Mouse (Mus musculus) layer of hippocampus, adult 18-20 months (tissue): ENCODE measurements around the gene Ribc2. TPM values are rescaled to one million over a fixed set of nuclear protein-coding genes. Genes with fewer than 3 reads are reported as not detected.

Experiments
- DNase-seq, 2 experiments: peaks; one replicate each; pipeline ENCODE4 v3.0.0; 2022; ENCODE audit warnings: low spot score in 2 of 2
- total RNA-seq, 2 experiments: library from RNA; stranded (reverse); gene quantifications; 2 replicates each; pipeline ENCODE4 v1.2.3; 2021

The Ribc2 gene
- total RNA-seq, 2 experiments from 2014 or later = 0.30 TPM

DNA sequence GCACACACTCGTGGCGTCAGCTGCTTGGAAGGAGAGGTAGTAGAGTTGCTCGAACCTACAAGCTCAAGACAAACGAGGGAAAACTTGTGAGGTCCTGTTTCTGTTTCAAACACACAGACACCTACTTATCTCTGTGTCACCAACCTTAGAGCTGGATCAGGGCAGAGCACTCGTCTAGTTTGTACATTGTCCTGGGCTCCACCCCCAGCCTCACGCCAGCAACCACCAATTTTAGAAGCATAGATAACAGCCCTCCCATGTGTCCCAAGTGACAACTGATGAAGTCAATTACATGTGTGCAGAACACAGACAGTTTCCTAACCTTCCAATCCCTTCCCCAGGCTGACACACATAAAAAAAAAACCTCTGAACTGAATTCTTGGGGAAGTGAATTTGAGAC is 46.3 kb downstream of the Ribc2 start:
- DNase-seq = no peak

DNA sequence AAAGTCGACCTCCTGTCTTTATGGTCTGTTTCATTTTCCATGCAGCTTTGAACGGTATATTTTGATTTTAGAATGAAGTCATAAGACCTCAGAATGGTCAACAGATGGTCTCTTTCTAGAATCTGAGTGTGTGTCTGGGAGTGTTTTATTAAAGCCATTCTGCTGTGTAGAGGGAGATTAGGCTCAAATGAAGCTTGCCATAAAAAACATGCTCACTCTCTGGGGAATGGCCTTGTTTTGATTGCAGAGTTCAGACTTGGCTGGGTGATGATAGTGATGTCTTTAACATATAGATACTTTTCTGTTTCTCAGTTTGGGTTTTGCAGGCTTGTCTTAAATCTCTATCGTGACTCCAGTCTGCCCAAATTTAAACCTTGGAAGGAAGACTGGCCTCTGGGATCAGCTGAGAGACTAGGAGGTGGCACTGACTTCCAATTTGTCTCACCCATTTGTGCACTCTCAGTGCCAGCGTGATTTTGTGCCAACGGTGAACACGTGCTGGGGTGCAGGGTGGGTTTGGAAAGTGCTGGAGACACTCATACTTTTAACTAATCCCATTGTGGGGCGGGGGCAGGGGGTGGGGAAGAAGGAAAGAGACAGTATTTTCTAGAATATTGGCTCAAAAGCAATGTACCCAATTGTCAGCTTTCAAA is 47.8 kb downstream of the Ribc2 start:
- no peak for DNase-seq

DNA sequence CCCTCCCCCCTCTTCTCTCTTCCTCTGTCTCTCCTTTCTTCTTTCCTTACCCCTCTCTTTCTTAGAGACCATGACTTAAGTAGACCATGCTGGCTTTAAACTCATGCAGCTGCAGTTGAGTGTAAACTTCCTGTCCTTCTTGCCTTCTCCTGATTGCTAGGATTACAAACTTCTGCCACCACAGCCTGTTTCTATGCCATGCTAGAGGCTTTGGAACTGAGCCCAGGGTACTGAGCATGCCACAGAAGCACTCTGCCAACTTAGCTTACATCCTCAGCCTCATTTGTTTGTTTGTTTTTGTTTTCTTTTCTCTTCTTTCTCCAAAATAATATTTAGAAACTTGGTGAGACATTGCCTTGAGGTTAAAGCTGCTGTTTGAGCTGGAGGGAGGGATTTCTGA is 48.5 kb downstream of the Ribc2 start:
- DNase-seq = no peak

DNA sequence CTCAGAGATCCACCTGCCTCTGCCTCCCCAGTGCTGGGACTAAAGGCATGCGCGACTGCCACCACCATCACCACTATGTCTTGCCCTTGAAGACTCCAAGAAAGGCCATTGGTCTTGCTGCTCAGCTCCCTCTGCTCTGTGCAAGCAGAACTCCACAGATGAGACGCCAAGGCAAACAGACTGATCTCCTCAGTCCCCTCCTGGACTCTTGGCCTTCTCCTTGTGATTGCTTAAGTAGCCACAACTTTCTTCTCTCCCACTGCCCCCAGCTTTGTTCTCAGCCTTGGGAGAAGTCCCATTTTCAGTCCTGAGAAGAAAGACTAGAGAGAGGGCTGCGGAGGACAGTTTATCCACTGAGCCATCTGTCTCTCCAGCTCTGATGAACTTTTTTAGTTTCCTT is 50.2 kb downstream of the Ribc2 start:
- DNase-seq = no peak

DNA sequence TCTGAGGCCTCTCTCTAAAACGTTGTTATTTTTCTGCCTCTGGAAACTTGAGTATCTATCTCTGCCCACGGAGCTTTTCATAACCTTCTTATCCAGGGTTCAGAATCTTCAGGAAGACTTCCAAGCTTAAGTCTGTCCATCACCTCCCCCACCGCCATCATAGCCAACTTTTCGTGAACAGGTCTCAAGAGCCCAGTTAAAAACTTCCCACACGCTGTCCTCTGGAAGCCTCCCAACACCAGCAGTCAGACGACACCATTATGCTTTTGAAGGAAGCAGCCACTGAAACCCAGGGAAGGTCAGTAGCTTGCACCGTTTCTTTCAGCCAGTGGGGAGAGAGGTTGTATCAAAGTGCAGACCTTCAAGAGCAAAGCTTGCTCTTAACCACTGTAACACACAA is 55.0 kb downstream of the Ribc2 start:
- DNase-seq = no peak

DNA sequence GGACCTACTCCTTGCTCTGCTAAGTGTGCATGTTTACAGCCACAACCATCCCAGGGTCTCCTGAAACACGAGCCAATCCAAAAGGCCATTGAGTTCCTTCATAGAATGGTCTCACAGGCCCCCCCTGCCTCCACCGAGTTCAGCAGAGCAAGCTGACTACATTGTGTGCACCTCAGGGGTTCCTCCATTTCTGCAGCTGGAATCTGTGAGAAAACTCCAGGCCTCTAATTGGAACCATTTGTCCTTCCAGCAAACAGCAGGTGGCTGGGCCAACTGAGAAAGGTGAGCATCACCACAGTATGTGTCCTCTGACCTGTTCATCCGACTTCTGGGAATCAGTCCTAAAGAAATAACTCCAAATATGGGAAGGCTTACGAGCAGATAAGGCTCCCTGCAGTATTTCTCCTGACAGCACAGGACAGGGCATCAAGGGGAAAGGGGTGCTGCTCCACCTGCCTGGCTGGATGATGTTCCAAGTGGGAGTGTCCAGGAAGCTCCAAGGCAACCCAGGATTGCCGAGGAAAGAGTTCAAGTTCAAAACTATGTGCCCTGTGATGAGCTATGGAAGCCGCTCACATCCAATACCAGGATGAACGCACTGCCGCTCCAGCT is 56.4 kb downstream of the Ribc2 start:
- DNase-seq = no peak

Other genes with a start within 250 kb of the Ribc2 start
- gene Gm29666, start 212.0 kb upstream of the Ribc2 start, total RNA-seq = 1 to 10 TPM; 1.0 to 1.1 TPM
- gene Nup50, start 208.7 kb upstream of the Ribc2 start, total RNA-seq = 10 to 100 TPM; 35.3 to 37.9 TPM
- gene 5031439G07Rik, start 143.5 kb upstream of the Ribc2 start, total RNA-seq = 100 to 1,000 TPM in 1 of 2 experiments, 10 to 100 TPM in 1; 97.0 to 102 TPM
- under 1 TPM in 1 of 2 experiments, not detected in 1; 0.40 TPM for gene Upk3a, start 114.9 kb upstream of the Ribc2 start, total RNA-seq
- gene Fam118a, start 103.1 kb upstream of the Ribc2 start, total RNA-seq = 10 to 100 TPM; 29.9 to 35.2 TPM
- gene Smc1b, start 114 bp upstream of the Ribc2 start, total RNA-seq = under 1 TPM in 1 of 2 experiments, not detected in 1; 0.08 TPM
- gene Fbln1, start 73.9 kb downstream of the Ribc2 start, total RNA-seq = 10 to 100 TPM; 13.8 to 15.4 TPM
- gene Atxn10, start 204.2 kb downstream of the Ribc2 start, total RNA-seq = 100 to 1,000 TPM; 286 to 293 TPM